Mouse (Mus musculus): ENCODE data around the gene Atp2a2. TPM values are rescaled to one million over a fixed set of nuclear protein-coding genes. Genes with fewer than 3 reads are reported as not detected.
"Not testable (repeated sequence)": the region's sequence is repeated elsewhere in the genome, so short reads cannot be mapped to it uniquely, and the experiment has no call there.

Gene Atp2a2
- polyA plus RNA-seq, 1 experiment from 2014 or later, result 43.5 TPM

DNA sequence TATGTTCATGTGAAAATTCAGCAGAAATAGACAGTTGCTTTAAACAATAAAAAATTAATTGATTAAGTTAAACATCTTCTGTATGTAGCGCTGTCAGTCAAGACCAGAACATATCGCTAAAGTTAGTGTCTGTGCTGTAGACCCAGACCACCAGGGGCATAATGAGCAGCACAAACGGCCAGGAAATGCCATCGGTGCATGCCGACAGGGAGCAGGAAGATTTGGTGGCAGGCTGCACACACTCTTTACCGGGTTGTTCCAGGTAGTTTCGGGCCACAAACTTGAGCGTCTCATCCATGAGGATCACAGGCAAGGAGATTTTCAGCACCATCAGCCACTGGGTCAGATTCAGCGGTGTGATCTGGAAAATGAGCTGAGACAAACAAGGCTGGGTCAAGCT lies 45.0 kb downstream of the Atp2a2 start:
- H3K4me2 ChIP-seq; H3K9me3 ChIP-seq; H3K27ac ChIP-seq (replicated peaks); H3K4me1 ChIP-seq (replicated peaks); H3K27me3 ChIP-seq; H3K4me3 ChIP-seq; ATAC-seq (ENCODE audit: low read depth); H3K9ac ChIP-seq: not testable (repeated sequence)
- peaks cover 98% of the 10 kb centered on the region for H3K36me3 ChIP-seq
- 88% methylated on average over 9 of the region's 9 CpGs for WGBS

DNA sequence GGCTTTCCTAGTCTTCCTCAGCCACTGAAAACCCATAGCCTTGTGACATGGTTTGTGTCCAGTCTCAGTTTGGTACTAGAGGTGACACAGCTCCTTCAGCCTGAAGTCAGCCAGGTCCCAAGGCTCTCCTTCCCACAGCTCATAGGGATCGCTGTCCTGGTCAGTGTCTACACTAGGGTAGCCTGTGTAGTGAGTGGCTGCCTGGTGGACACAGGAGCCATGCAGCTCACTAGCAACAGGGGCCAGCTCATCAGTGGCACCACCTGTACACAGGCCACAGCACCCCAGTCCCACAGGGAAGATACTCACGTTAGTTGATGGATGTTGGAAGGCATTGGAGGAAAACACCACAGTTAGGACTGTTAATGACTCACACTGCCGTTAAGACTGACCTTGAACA lies 46.4 kb downstream of the Atp2a2 start:
- H3K4me2 ChIP-seq, result no peak overlapping the region
- WGBS, result 90% methylated on average over 3 of the region's 3 CpGs
- ATAC-seq (ENCODE audit: low read depth), result no peak
- no peak overlapping the region for H3K27ac ChIP-seq (replicated peaks)
- H3K9ac ChIP-seq, result no peak overlapping the region
- H3K9me3 ChIP-seq, result no peaks in the 10 kb centered on the region
- peaks cover 96% of the 10 kb centered on the region for H3K36me3 ChIP-seq
- H3K27me3 ChIP-seq, result no peaks in the 10 kb centered on the region
- H3K4me3 ChIP-seq, result no peak overlapping the region
- no peaks in the 10 kb centered on the region for H3K4me1 ChIP-seq (replicated peaks)

DNA sequence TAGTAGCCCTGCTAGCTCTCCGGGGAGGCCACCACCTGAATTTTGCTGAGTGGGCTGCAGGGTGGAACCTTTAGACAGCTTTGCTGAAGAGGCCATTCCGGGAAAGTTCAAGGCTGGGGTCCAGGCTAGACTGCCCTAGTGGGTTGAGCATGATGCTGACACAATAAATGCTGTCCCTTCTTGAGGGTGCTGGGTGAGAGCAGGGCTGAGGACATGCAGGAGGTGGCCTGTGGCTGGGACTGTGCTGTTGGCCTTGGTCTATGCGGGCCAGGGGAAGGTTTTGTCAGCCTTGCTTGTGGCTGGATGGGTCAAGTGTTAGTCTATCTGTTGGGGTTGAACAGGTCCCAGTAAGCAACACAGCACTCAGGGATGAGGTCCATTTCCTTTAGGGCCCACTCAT lies 47.1 kb downstream of the Atp2a2 start:
- WGBS, result 94% methylated on average over 3 of the region's 3 CpGs
- 0 out of 2 replicates have a peak, but pooled peaks cover under 1% of the 10 kb centered on the region for H3K4me1 ChIP-seq (replicated peaks)
- no peak overlapping the region for H3K9ac ChIP-seq
- peaks cover 89% of the 10 kb centered on the region for H3K36me3 ChIP-seq
- no peaks in the 10 kb centered on the region for H3K27me3 ChIP-seq
- ATAC-seq (ENCODE audit: low read depth), result no peak
- no peak overlapping the region for H3K4me2 ChIP-seq
- H3K27ac ChIP-seq (replicated peaks), result 0 out of 2 replicates have a peak overlapping the region, but pooled peaks have one; percentile 9
- no peaks in the 10 kb centered on the region for H3K9me3 ChIP-seq
- H3K4me3 ChIP-seq, result no peak overlapping the region

DNA sequence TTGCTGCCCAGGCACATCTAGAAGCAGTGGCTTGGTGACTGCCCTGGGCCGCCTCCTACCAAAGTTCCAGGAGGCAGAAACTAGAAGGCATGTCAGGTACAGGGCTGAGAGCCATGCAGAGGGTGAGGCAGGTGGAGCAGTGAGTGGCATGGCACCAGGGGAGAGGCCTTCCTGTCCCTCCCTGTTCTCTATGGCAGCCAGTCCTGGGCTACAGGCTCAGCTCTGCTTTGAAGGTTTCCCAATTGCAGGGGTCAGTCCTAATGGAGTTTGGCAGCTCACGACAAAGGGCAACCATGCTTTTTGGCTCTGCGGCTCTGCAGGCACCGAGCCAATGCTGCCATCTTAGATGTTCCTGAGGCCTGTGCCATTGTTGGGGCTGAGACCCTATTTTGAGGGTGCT lies 47.6 kb downstream of the Atp2a2 start:
- Histone ChIP-seq H3K9me3 (no peaks in the 10 kb centered on the region), H3K9ac (no peak overlapping the region), H3K27ac (replicated peaks) (0 out of 2 replicates have a peak overlapping the region, but pooled peaks have one; percentile 9), H3K36me3 (peaks cover 84% of the 10 kb centered on the region), H3K27me3 (no peaks in the 10 kb centered on the region), H3K4me2 (no peak overlapping the region), H3K4me1 (replicated peaks) (0 out of 2 replicates have a peak, but pooled peaks cover 4% of the 10 kb centered on the region), H3K4me3 (no peak overlapping the region)
- no peak for ATAC-seq (ENCODE audit: low read depth)
- 87% methylated on average over 4 of the region's 4 CpGs for WGBS

DNA sequence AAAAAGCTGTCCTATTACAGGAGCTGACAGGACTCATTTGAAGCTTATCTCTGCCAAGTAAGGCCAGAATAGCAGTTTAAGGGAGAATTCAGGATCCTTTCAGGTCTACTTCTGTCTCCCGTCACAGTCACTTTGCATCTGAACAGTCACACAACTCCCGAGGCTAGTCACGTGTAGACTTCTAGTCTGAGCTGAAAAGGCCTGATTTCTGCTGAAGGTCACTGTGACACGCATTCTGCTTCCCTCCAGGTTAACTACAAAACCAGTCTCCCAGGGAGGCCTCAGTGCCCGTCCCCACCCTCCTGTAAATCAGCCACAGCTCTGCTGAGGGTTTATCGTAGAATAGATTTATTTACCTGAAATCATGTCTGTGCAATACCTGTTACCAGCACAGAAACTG lies 48.8 kb downstream of the Atp2a2 start:
- Histone ChIP-seq H3K27ac (replicated peaks) (no peak overlapping the region), H3K4me1 (replicated peaks) (0 out of 2 replicates have a peak, but pooled peaks cover 4% of the 10 kb centered on the region), H3K9ac (no peak overlapping the region), H3K4me2 (no peak overlapping the region), H3K27me3 (no peaks in the 10 kb centered on the region), H3K4me3 (no peak overlapping the region), H3K9me3 (no peaks in the 10 kb centered on the region), H3K36me3 (peaks cover 76% of the 10 kb centered on the region)
- ATAC-seq (ENCODE audit: low read depth), result no peak
- WGBS, result 82% methylated on average over 6 of the region's 6 CpGs

DNA sequence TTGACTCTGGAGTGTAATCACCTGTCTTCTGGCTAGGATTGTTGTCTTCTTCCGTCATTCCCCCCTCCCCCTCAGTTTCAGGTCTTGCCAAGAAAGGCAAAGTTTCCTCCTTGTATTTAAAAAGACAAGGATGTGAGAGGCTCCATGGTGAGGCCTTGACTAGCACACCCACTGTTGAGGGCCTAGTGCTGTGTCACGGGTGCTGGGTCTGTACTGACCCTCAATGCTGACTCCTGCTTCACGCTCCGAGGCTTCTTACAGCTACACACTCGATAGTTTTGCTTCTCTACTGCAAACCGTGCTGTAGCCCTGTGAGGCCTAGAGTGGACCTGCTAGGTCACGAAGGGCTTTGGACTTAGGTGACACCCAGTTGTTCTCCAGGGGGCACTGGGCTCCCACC lies 49.8 kb downstream of the Atp2a2 start:
- 79% methylated on average over 7 of the region's 7 CpGs for WGBS
- no peak overlapping the region for H3K9ac ChIP-seq
- H3K4me1 ChIP-seq (replicated peaks), result 0 out of 2 replicates have a peak, but pooled peaks cover 4% of the 10 kb centered on the region
- H3K4me2 ChIP-seq, result no peak overlapping the region
- no peak for ATAC-seq (ENCODE audit: low read depth)
- no peak overlapping the region for H3K4me3 ChIP-seq
- H3K9me3 ChIP-seq, result no peaks in the 10 kb centered on the region
- no peaks in the 10 kb centered on the region for H3K27me3 ChIP-seq
- no peak overlapping the region for H3K27ac ChIP-seq (replicated peaks)
- H3K36me3 ChIP-seq, result peaks cover 72% of the 10 kb centered on the region

DNA sequence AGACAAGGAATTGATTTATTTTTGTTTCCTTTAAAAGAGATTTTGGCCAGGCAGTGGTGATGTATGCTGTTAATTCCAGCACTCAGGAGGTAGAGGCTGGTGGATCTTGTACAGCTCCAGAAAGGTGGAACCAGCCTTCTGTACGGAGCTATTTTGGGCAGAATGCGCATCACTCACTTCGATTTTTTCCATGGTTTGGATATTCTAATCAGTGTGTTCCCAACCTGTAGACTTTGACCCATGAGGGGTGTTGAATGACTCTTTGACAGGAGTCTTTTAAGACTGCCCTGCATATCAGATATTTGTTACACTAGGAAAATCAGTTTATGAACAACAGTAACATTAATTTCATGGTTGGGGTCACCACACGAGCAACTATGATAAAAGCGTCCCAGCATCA lies 50.7 kb downstream of the Atp2a2 start:
- H3K27ac ChIP-seq (replicated peaks), result no peak overlapping the region
- H3K9ac ChIP-seq, result no peak overlapping the region
- no peak overlapping the region for H3K4me2 ChIP-seq
- no peaks in the 10 kb centered on the region for H3K9me3 ChIP-seq
- 0 out of 2 replicates have a peak, but pooled peaks cover 4% of the 10 kb centered on the region for H3K4me1 ChIP-seq (replicated peaks)
- peaks cover 70% of the 10 kb centered on the region for H3K36me3 ChIP-seq
- no peak for ATAC-seq (ENCODE audit: low read depth)
- no peaks in the 10 kb centered on the region for H3K27me3 ChIP-seq
- no peak overlapping the region for H3K4me3 ChIP-seq
- 88% methylated on average over 5 of the region's 5 CpGs for WGBS

DNA sequence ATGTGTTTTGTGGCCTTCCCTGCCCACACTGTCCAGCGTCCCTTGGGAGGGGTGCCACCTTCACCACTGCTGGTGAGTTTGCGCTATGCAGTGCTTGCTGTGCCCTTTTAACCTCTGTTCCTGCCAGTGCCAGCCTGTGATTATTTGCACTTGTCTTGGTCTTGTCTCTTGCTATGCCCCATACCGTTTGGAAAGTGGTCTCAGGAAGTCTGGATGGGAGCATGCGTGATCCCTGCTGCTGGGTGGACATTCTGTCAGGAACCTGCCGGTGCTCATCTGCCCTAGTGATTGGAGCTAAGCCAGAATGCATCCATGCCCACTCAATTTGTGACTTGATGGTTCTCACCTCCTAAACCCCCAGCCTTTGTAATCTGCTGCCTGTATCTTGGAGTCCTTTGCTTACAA lies 51.1 kb downstream of the Atp2a2 start:
- Histone ChIP-seq H3K4me1 (replicated peaks) (0 out of 2 replicates have a peak, but pooled peaks cover 4% of the 10 kb centered on the region), H3K27me3 (no peaks in the 10 kb centered on the region), H3K27ac (replicated peaks) (no peak overlapping the region), H3K4me2 (no peak overlapping the region), H3K36me3 (peaks cover 71% of the 10 kb centered on the region), H3K4me3 (no peak overlapping the region), H3K9ac (no peak overlapping the region), H3K9me3 (no peaks in the 10 kb centered on the region)
- ATAC-seq (ENCODE audit: low read depth), result no peak
- WGBS, result 66% methylated on average over 5 of the region's 5 CpGs

DNA sequence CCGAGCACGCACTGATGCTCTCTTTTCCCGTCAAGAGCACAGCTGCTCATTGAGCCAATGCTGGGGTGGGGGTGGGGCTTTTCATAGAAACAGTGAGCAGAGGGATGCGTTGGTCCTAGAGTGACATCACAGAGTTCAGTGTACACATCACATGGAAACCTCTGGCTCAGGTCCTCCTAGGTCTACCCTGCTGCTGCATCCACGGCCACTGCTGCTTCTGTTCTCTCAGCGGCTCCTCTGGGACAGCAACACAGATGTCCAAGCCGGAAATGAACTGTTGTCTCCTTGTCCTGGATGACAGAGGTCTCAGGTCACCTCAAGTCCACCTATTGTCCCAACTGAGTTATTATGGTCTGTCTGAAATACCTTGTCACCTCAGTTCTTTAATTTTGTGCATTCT lies 52.1 kb downstream of the Atp2a2 start:
- Histone ChIP-seq H3K4me1 (replicated peaks) (0 out of 2 replicates have a peak, but pooled peaks cover 4% of the 10 kb centered on the region), H3K9me3 (no peaks in the 10 kb centered on the region), H3K4me2 (no peak overlapping the region), H3K36me3 (peaks cover 71% of the 10 kb centered on the region), H3K9ac (no peak overlapping the region), H3K4me3 (no peak overlapping the region), H3K27ac (replicated peaks) (no peak overlapping the region), H3K27me3 (no peaks in the 10 kb centered on the region)
- WGBS, result 29% methylated on average over 7 of the region's 7 CpGs
- ATAC-seq (ENCODE audit: low read depth), result no peak

DNA sequence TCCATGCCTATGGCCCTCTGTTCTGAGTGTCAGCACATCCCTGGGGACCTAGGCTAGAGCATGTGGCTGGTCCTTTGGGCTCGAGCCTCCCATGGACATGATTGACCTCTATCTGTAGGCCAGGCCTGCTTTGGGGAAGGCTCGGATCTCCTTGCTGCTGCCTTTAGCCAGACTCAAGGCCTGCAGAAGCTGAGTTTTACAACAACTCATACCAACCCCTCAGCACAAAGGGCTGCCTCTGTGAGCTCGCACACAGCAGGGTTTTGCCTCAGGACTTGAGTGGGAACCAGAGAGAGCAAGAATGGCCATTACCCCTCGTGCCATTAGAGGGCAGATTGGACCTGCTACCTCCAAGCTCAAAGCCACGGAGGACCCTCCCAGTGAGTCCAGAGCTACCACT lies 53.2 kb downstream of the Atp2a2 start:
- no peak for ATAC-seq (ENCODE audit: low read depth)
- H3K4me3 ChIP-seq, result no peak overlapping the region
- no peak overlapping the region for H3K9ac ChIP-seq
- H3K4me1 ChIP-seq (replicated peaks), result 0 out of 2 replicates have a peak, but pooled peaks cover 4% of the 10 kb centered on the region
- no peaks in the 10 kb centered on the region for H3K9me3 ChIP-seq
- 75% methylated on average over 5 of the region's 5 CpGs for WGBS
- no peak overlapping the region for H3K4me2 ChIP-seq
- no peaks in the 10 kb centered on the region for H3K27me3 ChIP-seq
- no peak overlapping the region for H3K27ac ChIP-seq (replicated peaks)
- H3K36me3 ChIP-seq, result peaks cover 71% of the 10 kb centered on the region

DNA sequence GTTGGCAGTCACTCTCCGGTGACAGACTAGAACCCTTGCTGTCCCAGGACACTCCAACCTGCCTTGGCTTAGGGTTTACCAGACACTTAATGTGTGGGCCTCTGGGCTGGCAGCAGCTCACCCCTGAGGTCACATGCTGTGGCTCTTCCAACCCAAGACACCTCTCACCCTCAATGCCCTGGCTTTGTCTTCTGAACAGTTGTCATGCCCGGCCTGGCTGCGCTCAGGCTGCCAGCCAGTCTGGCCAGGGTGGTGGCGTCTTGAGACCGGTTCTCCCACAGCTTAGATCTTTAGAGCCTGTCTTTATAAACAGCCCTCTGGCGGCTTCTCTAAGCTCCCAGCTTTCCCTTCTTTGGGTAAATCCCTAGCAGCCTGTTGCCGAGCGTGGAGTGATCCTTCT lies 54.2 kb downstream of the Atp2a2 start:
- no peaks in the 10 kb centered on the region for H3K27me3 ChIP-seq
- no peak for ATAC-seq (ENCODE audit: low read depth)
- H3K9ac ChIP-seq, result no peak overlapping the region
- WGBS, result 95% methylated on average over 8 of the region's 8 CpGs
- H3K27ac ChIP-seq (replicated peaks), result no peak overlapping the region
- no peaks in the 10 kb centered on the region for H3K9me3 ChIP-seq
- H3K4me2 ChIP-seq, result no peak overlapping the region
- no peak overlapping the region for H3K4me3 ChIP-seq
- 0 out of 2 replicates have a peak, but pooled peaks cover 4% of the 10 kb centered on the region for H3K4me1 ChIP-seq (replicated peaks)
- peaks cover 71% of the 10 kb centered on the region for H3K36me3 ChIP-seq

DNA sequence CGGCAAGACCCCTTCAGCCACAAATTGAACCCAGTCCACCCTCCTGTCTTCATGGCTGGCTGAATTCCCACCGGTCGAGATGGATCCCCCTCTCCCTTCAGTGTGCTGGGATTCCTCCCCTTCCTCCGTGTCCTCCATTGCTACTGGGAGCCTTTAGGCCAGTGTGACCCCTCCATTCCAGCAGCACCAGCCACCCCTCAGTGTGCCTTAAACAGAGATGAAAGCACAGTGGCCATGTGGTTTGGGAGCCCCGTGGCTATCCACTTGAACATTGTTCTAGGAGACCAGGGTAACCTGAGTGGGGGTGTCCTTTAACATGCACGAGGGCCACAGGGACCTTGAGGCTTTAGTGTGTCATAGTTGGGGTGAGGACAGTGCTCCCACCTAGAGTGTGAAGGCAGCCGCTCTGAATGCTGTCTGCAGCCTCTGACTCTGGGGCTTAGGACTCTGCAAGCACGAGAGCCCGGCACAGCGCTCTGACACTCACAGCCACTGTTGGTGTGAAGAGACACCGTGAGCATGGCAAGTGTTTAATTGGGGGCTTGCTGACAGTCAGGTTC lies 56.9 kb downstream of the Atp2a2 start:
- Histone ChIP-seq H3K4me1 (replicated peaks) (0 out of 2 replicates have a peak, but pooled peaks cover 4% of the 10 kb centered on the region), H3K9ac (no peak overlapping the region), H3K36me3 (peaks cover 78% of the 10 kb centered on the region), H3K9me3 (no peaks in the 10 kb centered on the region), H3K27ac (replicated peaks) (no peak overlapping the region), H3K4me3 (no peak overlapping the region), H3K27me3 (no peaks in the 10 kb centered on the region), H3K4me2 (no peak overlapping the region)
- WGBS, result 90% methylated on average over 11 of the region's 11 CpGs
- no peak for ATAC-seq (ENCODE audit: low read depth)

DNA sequence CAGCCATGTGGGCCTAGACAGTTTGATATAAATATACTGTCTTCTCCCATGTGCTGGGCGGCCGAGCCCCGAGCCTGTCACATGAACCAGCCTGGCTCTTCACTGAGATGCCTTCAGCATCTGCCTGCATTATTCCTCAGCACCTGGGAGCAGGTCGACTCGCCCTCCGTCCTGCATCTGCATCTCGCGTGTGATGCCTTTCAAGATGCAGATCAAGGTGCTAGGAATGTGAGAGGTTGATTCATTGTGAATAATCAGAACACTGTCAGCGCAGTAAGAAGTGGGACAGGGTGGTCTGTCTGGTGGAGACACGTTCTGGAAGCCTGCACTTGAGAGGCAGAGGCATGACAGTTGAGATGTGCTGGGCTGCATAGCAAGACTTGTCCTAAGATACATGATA lies 57.5 kb downstream of the Atp2a2 start:
- Histone ChIP-seq H3K36me3 (peaks cover 84% of the 10 kb centered on the region), H3K9me3 (no peaks in the 10 kb centered on the region), H3K4me3 (no peak overlapping the region), H3K27me3 (no peaks in the 10 kb centered on the region), H3K27ac (replicated peaks) (no peak overlapping the region), H3K4me2 (no peak overlapping the region), H3K9ac (no peak overlapping the region), H3K4me1 (replicated peaks) (no peaks in the 10 kb centered on the region)
- WGBS, result 97% methylated on average over 10 of the region's 10 CpGs
- ATAC-seq (ENCODE audit: low read depth), result no peak
